Mouse (Mus musculus): ENCODE measurements around the gene Homer1. TPM values are rescaled to one million over a fixed set of nuclear protein-coding genes. Genes with fewer than 3 reads are reported as not detected.

The Homer1 gene
- polyA plus RNA-seq, 2 experiments from 2014 or later: 2.6 to 4.7 TPM

DNA sequence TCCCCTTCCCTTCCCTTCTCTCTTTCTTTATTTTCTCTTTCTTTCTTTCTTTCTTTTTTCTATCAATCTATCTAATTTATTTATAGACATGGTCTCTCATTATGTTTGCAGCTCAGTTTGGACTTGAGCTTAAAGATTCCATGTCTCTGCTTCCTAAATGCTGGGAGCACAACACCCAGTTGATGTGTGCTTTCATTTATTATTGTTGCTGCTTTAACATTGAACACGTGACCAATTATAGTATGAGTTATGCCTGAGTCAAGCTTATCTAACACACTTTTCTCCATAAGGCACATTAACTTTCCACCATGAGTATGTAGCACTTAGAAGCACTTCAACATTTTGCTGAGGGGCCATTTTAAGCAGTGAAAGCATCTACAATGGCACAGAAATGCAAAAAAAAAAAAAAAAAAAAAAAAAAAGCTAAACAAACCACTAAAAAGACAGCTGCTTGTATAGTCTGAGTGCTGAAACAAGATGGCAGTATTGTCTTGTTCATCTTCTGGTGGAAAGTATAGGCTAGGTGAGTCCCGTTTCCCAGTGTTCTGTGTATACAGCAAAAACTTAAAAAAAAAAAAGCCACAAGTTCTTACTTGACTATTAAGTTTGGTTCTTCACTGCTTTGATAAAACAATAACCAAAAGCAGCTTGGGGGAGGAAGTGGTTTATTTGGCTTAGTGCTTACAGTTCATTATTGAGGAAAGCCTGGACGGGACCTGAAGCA lies 41.3 kb downstream of the Homer1 start:
- peak; percentile 62 for ATAC-seq

DNA sequence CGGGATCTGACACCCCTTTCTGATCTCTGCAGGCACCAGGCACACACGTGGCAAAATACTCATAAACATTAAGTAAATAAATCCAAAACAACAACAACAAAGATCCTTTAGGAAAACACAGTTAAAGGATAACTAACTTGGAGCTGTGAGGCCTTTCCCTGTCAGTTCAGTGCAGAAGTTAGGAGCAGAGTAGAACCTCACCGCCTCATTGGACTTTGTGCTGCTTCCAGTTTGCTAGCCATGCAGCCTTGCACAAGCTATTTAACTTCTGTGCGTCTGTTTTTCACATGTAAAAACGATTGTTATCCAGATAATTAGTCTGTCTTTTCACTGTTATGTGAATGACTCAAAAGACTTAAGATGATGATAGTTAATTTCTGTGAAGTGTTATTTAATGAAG lies 43.2 kb downstream of the Homer1 start:
- ATAC-seq: no peak

DNA sequence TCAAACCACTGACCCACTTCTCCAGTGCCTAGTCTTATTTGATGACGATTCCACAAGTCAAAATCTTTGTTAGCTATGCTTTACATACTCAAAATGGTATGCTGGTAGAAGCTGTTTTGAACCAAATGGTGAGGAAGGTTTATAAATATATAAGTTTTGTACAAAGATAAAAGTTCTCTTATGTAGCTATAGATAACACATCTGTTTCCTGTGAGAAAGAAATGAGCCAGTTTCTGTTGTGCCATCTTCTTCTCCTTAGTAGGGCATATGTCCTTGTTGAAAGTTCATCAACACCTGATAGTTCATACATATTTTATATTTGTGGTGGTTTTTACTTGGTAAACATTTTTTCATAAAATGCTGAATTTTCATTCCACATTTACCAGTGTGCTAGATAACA lies 45.0 kb downstream of the Homer1 start:
- no peak for ATAC-seq

DNA sequence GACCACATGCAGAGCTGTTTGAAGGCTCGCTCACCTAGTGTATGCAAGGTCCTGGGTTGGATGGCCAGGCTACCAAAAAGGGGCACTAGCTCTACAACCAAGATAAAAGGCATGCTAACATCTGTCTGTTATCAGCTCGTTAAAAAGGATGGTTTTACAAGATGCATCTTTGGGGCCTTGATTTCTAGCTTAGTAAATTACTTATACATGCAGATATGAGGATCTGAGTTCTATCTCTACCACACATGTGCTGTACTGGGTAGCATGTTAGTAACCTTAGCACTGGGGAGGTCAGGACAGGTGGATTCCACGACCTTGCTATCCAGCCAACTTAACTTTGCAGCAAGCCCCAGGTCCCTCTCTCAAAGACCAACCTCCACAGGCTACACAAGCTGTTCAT lies 46.4 kb downstream of the Homer1 start:
- no peak for ATAC-seq

DNA sequence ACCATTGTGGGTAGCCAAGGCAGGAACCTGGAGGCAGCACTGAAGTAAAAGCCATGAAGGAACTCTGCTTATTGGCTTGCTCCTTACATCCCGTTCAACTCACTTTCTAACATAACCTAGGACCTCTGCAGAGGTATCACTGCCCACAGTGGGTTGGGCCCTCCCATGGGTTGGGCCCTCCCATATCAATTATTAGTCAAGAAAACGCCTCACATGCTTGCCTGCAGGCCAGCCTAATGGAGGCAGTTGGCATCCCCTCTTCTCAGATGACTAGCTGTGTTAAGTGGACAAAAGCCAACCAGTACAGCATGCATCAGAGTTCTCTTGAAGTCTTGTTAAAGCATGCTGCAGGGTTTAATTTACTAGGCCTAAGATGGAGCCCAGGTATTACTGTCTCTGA lies 52.6 kb downstream of the Homer1 start:
- no peak for ATAC-seq

DNA sequence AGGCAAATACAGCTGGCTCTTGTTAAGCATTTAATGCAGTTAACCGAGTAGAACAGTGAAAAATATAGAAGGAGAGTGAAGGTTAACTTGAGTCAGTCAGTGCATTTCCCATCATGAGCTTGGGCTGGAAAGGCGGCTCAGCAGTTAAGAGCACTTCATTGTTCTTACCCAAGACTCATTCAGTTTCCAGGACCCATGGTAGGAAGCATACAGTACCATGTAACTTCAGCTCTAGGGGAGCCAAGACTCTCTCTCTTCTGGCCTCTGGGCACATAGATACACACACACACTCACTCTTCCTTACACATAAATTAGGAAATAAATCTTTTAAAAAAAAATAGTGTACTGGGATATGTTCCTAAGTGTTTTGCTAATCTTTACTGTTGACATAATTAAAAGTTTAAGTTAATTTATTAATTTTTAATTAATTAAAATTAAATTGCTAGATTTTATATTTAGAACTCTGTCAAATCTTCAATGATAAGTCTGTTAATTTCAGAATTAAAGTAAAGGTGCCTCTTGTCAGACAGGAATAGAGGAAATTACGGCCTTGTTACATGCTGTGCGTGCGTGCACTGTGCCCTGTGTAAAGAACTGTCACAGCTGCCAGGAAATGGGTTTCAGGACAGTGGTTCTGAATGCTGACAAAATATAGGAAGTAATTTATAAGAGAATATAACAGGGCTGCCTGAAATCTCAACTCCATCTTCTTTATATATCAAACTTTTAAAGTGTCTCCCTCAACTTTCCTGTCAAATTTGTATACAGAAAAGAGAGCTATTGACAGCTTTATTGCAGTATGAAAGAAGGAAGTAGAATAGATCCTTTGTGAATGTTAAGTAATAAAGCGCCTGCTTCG lies 55.2 kb downstream of the Homer1 start:
- ATAC-seq: peak; percentile 55

DNA sequence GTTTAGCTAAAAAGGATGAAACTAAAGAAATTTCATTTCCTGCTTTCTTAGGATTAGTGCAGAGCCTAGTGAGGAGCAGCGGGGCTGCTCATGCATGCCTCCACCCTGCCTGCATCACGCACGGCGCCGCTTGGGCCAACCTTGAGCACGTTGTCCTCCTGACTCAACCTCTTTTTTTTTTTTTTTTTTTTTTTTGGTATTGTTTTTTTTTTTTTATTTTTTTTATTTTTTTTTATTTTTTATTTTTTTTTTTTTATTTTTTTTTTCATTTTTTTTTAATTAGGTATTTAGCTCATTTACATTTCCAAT lies 55.8 kb downstream of the Homer1 start:
- ATAC-seq: peak; percentile 60

DNA sequence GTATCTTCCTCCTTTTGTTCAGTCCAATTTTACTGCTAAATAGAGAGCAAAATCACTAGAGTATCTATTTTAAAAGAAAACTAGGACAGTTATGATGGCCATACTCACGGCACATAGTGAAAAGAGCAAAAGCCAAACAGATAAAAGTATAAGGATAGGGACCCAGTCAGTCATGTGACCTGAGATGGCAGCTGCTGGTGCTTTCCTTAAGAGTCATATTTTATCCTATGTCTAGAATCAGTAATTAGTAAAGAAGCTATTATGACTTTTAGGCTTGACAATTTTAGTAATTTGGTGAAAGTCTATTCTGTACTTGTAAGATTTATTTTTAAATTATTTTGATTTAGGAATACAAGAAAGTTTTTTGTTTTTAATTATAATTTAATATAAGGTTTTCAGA lies 59.1 kb downstream of the Homer1 start:
- no peak for ATAC-seq

DNA sequence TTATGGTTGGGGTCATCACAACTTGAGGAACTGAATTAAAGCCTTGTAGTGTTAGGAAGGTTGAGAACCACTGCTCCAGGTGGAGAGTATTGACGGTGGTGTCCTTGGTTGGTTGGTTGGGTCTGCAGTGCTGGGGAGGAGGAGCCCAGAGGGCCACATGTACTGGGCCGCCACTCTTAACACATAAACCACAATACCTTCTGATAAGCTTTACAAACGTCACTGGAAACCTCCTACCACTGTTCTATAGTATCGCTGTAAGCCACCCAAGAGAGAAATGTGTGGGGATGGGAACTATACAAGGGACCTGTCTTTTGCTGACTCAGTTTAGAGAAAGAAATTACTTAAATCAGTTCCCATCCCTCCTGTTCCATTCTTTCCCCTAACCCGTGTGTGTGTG lies 68.1 kb downstream of the Homer1 start:
- ATAC-seq: no peak

DNA sequence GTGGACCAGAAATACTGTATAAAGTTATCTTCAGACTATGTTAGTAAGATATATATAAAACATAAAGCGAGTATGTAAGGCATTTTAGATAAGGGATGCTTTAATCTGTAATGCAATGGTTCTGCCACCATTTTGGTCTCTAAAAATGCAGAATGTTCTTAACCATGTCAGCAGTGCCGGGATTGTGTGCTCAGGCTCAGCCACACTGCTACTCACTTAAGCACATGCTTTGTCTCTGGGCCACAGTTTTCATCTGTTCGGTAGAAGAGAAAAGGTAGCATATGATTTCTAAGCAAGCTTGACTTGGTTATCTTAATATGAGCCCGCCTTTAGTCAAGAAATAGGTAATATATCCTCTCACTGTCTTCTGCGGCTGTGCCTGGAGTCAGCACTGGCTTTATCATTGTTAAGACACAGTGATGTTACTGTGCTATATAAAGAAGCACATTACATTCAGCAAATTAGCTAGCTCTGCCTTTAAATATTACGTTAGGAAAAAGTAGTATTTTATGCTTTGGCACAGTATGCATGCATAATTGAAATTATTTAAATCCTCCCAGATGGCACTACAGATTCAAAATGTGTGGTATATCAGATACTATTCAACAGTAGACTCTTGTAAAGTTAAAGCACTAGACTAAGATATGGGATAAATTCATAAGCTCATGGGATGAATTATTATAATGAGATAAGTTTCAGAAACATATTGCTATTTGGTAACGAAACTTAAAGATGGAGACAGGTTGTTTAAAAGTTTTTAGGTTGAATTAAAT lies 69.6 kb downstream of the Homer1 start:
- no peak for ATAC-seq

DNA sequence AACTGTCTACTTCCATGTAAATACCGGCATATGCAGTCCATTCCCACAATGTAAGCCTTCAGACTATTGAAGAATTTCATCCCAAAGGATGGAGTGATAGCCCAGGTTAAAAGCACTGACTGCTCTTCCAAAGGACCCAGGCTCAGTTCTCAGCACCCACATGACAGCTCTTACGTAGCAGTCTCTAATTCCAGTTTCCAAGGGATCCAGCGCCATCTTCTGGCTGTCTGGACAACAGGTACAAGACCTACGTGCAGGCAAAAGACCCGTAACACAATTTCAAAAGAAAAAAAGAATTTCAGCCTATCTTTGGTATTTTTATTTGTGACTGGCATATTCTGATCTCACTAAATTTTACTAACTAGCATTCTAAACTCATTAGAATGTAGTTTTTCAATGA lies 75.0 kb downstream of the Homer1 start:
- no peak for ATAC-seq

DNA sequence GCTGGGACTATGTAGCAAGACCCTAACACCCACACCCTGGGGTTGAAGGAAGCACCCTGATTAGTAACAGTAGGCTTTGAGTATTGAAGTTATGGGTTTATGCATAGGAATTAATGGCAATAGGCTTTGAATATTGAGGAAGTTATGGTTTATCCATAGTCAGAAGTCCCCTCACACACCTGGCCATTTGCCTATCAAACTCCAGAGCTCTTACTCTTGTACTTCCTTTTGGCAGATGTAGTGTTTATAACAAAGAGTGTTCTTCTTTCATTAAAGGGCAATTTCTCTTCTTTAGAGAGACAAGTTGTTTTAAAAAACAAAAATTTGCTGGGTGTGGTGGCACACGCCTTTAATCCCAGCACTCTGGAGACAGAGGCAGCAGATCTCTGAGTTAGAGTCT lies 79.1 kb downstream of the Homer1 start:
- no peak for ATAC-seq

DNA sequence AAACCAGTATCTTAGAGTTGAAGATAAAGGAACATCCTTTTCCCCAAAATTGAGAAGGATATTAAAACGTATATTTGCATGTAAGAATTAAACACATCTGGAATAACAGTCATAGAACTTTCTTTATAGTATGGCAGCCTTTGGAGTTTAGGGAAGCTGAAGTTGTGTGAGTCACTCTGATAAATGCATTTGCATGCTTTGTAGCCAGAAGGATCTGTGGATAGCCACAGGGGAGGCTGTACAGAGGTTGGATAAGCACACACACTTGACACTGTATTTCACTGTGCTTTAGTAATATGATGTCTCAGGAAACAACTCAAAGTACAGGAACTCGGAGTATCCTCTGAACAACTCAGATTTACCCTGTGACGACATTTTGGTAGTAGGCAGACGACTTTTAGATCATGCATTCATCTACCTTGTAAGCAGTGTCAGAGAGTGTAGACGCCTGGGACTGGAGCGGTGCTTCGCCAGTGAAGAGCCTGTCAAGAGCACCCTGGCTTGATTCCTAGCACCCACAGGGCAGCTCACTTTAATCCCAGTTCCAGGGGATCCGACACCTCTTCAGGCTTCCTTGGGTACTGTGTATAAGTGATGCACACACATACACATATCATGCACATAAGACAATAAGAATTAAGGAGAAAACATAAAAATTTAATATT lies 81.1 kb downstream of the Homer1 start:
- no peak for ATAC-seq

DNA sequence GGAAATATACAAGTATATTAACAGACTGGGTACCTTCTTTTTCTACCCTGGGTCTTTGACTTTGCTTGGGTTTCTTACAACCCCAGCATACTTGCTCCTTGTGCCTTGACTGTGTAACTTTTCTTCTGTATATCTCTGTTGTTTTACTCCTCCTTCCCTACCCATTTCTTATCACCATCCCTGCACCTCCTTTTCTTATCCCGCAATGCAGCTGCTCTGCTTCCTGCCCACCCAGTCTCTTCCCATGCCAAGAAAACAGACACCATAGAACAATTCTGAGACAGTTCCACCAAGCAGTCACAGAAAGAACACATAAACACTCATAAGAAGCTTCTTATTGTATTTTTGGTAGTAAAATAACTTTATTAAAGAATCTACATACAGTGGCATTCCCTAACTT lies 81.9 kb downstream of the Homer1 start:
- no peak for ATAC-seq

DNA sequence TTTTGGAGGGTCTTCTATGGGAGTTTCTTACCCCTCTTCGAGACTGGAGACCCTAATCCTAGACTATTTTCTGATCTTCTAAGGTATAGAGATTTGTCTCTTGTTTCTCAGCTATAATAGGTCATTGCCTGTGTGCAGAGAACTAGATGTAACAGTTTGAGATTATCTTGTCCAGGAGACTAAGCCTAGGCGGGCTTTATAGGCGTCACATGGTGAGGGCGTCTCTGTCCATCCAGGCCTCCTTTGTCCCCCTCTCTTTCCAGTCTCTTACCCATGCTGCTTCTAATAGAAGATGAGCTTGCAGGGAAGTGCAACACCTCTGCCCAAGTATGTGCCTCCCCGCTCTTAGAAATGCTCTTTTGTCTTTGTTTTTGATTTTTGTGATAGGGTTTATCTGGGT lies 83.7 kb downstream of the Homer1 start:
- ATAC-seq: no peak

DNA sequence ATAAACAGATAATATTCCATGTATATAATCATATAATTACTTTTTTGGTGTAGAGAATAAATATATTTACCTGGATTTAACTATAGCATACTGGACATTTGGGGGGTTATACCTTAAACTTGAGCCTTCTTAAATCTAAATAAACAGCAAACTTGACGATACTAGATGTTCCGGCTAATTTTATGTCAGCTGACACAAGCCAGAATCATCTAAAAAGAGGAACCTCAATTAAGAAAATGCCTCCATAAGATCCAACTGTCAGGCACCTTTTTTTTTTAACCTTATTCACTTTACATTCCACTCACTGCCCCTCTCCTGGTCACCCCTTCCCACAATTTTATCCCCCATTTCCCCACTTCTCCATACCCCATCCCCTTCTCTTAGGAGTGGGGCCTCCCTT lies 84.2 kb downstream of the Homer1 start:
- no peak for ATAC-seq

DNA sequence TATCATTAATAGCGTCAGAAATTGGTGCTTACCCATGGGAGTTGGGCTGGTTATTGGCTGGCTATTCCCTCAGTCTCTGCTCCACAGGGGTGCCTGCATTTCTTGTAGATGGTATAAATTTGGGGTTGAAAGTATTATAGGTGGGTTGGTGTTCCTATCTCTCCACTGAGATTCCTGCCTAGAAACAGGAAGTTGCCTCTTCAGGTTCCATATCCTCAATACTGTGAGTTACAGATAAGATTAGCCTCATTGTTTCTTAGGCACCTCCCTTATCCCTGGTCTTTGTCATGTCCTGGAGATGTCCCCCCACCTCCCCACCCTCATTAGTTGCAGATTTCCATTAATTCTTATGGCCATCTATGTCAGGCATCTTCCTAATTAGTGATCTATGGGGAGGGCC lies 85.0 kb downstream of the Homer1 start:
- no peak for ATAC-seq

DNA sequence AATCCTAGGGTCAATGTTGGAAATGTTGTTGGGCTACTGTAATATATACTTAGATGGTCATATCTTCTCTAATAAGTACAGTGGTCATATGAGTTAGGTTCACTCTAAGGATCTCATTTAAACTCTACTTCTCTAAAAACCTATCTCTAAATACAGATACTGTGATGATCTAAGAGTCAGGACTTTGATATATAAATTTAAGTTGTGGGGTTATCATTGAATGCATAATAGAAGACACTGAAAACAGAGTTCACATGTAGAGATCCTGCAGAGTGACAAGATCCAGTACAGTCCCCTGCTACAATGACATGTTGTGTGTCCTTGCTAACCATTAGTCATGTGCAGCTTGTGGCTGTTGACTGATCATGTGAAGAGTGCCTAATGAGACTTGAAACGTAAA lies 85.7 kb downstream of the Homer1 start:
- no peak for ATAC-seq

DNA sequence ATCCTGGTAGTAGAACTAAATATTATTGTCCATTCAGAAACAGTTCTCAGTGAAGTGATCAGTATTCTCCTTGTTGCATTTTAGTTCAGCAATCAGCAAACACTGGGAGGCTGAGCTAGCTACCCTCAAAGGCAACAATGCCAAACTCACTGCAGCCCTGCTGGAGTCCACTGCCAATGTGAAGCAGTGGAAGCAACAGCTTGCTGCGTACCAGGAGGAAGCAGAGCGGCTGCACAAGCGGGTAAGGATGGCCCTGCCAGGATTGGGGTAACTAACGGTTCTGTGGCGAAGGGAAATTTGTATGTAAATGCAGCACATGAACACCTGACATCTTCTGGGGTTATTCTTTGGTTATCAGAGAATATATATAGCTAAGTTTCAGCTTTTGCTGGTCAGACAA lies 88.0 kb downstream of the Homer1 start:
- ATAC-seq: no peak

DNA sequence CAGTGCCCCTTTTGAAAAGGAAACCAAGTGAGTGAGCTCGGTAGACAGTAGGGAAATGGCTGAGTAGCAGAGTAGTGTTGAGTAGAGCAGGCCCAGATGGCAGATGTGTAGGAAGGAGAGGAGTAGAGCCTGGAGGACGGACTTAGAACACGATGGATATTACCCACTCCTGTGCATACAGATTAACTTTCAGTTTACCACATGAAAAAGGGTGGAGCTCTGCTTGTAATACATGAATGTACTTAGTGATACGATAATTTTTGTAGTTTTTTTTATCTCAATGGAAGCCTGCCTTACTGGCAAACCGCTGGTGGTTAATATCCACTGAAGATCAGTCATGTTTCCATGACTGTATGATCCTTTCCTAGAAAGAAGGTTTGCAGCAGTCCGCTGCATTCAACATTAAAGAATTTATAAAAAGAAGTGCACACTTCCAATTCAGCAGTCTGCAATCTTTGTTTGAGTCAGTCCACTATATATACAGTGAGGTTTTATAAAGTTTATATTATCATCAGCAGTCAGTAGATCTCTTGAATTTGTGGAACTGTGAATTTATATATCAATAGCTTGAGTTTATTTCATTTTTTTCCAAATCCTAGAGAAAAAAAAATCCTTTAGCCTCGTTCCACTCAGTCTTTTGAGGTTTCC lies 89.3 kb downstream of the Homer1 start:
- ATAC-seq: no peak

DNA sequence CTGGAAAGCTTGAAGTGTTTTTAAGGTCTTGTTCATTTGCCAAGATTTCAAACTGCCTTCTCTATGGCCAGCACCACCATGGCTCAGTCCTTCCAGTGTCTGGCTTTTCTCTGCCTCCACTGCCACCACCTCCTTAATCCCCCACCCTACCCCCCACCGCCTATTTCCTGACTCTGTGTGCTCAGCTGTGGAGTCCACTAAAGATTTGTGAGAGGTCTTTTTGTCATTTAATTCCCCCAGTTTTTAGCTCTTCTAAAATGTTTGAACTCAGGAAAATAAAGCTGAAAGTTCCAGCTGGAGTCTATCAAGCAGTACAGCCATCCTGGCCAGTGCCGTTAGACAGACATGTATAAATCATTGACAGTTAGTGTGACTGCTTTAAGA lies 89.8 kb downstream of the Homer1 start:
- no peak for ATAC-seq

DNA sequence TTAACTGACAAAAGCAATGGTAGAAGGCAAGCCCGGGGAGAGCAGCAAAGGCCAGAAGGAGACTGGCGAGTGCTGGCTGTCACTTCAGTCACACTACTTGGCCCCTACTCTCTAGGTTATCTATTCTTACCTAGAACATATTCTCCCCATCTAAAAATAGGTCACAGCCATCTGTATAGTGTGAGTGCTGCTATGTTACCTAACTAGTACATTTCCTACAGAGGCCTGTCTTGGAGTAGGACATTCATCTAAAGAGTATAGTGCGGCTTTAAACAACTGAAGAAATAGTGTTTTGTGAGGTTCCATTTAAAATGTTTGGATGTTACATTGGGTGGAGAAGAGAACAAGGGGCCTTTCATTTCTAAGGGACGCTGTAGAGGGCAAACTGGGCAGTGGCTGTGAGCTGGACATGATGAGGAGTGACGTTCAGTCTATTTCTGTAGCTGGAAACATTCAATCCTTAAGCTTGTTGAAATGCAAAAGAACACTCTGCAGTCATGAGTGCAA lies 100.3 kb downstream of the Homer1 start:
- no peak for ATAC-seq

Measured in activated CD4-positive, CD25-positive, alpha-beta regulatory T cell, adult 4 months (primary cell).